Mouse (Mus musculus) erythroid progenitor cell, adult 5-6 weeks (primary cell): ENCODE results near the gene Ddx41. TPM values are rescaled to one million over a fixed set of nuclear protein-coding genes. Genes with fewer than 3 reads are reported as not detected.

Source experiments
- ATAC-seq: replicated peaks from 2 replicates; pipeline ENCODE4 v1.8.0; 2016; ENCODE audit warnings: moderate number of reproducible peaks, mild to moderate bottlenecking, moderate TSS enrichment, inconsistent platforms; ENCODE audit not compliant: poor library complexity, low FRiP score, severe bottlenecking
- total RNA-seq, 2 experiments: library from RNA; stranded (forward) in 1 of 2; stranded (reverse) in 1 of 2; fragments of 150-400 nt in 1 of 2; fragments of 186-747, 209-891 nt in 1 of 2; gene quantifications; 2 replicates each; pipeline versions ENCODE4 v1.2.3 to v1.2.4; 2015 to 2017; ENCODE audit warnings: low replicate concordance in 2 of 2

Ddx41 gene
- total RNA-seq, 2 experiments from 2014 or later: 5.9 to 28.7 TPM

DNA sequence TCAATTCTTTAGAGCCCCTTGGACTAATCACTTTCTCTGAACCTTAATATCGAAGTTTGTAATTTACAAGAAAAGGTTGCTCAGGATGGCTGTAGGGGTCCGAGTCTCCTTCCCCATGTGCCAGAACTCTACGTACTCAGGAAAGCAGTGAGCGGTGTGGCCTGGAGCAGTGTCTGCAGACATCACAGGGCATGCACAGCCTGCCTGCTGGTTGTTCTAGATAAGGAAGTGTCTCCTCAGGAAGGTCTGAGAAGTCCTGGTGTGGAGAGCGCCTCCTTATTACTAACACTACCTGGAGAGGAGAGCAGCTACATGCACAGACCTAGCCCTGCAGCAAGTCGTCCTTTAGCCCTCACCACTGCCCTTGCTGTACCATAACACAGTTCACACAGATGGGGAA lies 8.3 kb upstream of the Ddx41 start:
- peak; percentile 69 for ATAC-seq

DNA sequence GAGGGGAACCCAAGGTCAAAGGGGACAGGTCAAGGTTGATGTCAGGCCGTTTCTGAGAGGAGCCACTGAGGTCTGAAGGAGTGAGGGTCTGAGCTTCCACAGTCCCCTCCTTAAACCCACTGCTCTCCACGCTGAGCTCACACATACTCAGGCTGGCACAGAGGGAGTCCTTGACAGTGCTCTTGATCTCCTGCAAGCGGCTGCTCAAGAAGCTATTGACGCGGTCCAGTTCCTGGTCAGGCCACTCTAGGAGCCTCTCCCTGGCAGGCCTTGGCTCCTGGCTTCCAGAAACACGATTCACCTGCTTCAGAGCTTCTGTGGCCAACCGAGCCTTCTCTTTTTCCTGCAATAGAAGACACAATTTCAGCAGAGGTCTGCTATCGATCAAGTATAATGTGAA lies 7.0 kb upstream of the Ddx41 start:
- ATAC-seq: no peak

DNA sequence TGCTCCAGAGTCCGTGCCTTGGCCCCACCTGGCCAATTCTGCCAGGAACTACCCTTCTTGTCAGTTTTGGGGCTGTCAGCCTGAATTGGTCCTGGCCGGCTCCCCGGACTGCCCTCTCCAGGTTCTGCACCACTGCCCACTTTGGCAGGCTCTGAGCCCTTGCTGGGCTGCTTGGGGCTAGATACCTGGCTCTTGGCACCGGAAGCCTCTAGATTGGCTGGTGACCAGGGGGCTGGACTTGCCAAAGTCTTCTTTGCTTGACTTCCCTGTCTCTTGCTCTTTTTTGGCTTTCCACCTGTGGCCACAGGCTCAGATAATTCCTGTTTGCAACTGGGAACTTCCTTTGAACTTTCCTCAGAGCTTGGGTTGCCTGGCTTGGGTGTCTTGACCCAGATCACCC lies 6.4 kb upstream of the Ddx41 start:
- no peak for ATAC-seq

GRCm38 (mm10) chr13:55540933-55541332 lies 4.5 kb upstream of the Ddx41 start:
- ATAC-seq: no peak

GRCm38 (mm10) chr13:55535796-55536193 lies 663 bp downstream of the Ddx41 start:
- no peak for ATAC-seq

DNA sequence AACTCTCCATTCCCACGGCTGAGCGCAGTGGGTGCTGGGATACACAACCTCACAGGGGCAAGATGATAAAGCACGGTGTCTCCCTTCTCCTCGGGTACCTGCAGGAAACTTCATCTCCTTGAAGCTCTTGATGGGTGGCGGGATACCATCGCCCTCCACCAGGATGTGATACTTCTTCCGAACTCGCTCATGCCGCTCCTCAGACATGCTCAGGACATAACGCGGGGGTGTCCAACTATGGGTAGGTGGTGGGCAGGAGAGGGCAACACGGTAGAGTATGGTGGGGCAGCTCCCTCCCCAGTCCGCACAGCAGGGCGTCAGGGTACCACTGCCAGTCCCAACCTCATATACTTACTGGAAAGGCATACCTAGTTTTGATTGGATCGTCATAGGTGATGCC lies 1.3 kb downstream of the Ddx41 start:
- no peak for ATAC-seq

DNA sequence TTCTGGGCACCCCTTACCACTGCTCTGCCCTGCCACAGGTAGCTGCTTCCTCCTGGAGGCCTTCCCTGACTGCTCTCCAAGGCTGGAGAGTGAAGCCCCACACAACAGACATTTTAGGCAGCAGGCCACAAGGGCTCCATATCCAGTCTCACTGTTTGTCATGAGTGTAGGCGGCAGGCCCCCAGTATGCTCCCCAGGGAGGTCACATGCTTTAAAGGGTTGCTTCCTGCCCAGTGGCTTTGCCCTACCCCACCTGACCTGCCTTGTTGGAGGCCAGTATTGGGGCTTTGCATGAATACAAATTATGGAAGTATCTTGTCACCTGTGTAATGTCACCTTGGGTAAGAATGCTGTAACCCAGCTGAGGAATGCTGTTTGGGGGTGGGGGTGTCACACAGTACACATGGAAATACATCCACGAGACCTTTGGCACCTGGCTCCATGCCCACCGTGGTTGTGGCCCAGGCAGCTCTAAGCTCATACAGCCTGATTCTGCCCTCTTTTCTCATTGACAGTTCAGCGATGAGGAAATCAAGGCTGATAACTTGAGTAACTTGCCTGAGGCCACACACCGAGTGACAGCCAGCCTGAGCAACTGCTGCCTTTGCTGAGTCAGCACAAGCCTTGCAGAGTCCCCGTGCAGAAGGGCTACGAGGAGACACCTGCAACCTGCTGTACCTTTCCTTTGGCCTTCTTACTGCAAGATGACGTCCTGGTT lies 7.1 kb downstream of the Ddx41 start, which contains the start of gene Dok3:
Gene Dok3, minus strand, starts transcription at position 99 of the 718 bp plus-strand sequence.
- ATAC-seq: no peak

DNA sequence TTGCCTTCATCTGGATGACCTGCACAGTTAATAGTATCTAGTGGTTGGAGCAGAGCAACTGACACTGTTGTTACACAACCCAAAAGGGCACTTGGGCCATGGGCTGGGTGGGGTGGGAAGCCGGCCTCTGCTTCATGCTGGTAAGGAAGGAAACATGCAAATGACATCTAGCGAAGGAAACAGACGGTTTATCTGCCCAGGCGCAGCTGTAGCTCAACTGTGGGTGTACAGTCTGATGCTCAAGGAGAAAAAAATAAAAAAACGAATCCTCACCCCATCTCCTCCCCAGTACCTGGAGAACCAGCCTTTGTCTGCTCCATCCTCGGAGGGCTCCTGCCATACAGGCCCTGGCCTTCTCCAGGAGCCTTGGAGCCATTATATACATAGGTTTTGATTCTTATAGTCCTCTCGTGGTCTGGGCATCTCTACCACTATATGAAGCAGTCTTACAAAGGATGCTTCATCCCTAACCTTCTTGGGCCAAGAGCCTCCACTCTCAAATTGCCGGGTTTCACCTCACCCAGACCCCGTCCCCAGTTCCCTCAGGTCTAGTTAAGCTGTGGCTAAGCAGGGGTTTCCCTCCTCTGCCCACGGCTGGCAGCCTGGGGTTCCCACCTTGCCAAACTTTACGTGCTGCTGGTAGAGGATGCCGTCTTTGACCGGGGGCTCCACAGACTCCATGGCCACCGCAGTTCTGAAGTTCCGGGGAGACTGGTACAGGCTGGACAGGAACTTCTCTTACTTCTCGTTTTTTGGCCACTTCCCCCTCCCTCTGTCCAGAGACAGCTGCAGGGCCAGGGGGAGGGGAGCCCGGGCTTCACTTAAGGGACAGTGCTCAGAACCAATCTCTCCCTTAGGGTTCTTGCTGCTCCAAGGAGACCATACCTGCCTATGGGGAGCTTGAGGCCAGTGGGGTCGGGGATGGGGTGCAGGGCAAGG lies 8.4 kb downstream of the Ddx41 start:
- no peak for ATAC-seq

- no peak for ATAC-seq
Measured at GRCm38 (mm10) chr13:55527212-55527611, 9.2 kb downstream of the Ddx41 start.

GRCm38 (mm10) chr13:55525733-55526553 lies 10.5 kb downstream of the Ddx41 start:
- ATAC-seq: no peak

- no peak for ATAC-seq
Measured at GRCm38 (mm10) chr13:55523951-55524600, 12.4 kb downstream of the Ddx41 start.

GRCm38 (mm10) chr13:55523278-55523677 lies 13.2 kb downstream of the Ddx41 start:
- no peak for ATAC-seq

DNA sequence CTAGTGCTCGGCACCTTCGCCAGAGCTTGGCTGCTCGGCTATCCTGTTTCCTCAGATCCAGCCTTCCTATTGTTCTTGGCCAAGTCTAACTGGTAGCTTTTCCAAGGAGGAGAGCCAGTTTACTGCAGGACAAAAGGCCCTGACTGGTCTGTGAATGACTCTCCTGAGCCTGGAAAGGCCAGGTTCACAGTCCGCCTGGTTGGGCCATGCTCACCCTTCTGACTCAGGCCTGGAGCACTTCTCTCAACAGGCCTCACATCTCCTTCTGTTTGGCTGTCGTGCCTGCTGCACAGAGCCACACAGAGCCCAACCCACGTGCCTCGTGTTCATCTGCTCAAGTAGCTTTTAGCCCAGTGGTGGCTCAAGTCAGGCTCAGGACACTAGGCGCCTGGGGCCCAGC lies 13.7 kb downstream of the Ddx41 start:
- no peak for ATAC-seq

- ATAC-seq: no peak
Measured at GRCm38 (mm10) chr13:55519606-55520005, 16.9 kb downstream of the Ddx41 start.

DNA sequence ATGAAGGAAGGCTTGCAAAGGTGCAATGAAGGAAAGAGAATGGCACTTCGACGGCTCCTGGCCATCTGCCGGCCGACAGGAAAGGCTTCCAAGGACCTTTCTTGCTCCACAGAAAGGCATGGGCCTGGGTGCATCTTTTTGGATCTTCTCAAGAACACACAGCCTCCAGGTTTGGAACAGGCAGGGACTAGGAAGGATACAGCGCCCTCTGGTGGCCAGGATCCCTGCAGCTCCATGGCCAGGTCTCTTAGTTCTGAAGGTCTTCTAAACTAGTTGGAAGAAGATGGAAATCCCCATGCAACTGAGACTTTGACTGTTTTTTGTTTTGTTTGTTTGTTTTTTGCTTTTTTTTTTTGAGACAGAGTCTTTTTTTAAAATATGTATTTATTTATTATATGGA lies 19.5 kb downstream of the Ddx41 start:
- peak; percentile 55; the same call in 1 of the 2 replicates for ATAC-seq

DNA sequence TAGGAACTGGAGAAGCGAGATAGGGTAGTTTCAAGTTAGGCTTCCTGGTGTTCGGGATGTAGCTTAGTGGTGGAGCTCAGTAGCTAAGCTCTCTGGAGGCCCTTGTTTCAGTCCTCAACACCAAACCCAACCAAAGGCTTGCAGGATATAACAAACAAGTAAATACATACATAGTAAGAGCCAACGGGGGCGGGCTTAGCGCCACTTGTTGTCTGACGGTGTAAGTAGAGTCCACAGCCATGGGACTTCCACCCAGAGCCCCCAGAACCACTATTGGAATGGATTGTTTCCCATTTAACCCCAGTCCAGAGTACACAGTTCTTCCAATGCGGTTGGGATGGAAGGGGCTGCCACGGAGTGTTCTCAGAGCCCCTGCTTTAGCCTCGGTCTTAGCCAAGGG lies 22.6 kb downstream of the Ddx41 start:
- ATAC-seq: no peak

GRCm38 (mm10) chr13:55513111-55513748 lies 23.2 kb downstream of the Ddx41 start, which contains the start of gene Pdlim7:
TSS of gene Pdlim7 (minus strand) at chr13:55513676.
- peak; percentile 89 for ATAC-seq

DNA sequence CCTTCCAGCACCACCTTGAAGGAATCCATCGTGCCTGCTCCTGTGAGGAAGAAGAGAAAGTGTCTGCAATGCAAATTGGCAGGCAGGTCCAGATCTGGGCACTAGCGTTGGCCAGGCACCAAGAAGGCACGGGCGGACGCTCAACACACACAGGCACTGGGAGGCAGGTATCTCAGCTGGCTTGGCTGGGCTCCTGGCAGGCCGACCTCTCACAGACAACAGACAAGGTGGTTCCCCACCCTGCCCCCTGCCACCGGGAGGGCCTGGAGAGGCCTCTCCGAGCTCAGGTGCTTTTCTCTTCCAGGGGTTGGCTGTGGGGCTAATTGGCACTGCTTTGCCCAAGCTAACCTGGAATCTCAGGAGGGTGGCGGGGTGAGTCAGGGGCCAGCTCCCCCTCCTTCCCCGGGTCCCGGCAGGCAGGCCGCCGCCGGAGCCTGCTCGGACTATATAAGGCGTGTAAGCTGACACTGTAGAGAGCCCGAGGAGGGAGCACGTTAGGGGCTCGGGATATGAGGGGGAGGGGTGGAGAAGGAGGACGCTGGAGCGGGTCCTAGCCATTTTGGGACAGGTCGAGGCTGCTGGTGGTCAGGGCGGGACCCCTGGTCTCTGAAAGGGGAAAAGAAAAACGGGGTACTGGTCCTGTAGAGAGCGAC lies 24.0 kb downstream of the Ddx41 start:
- ATAC-seq: no peak

DNA sequence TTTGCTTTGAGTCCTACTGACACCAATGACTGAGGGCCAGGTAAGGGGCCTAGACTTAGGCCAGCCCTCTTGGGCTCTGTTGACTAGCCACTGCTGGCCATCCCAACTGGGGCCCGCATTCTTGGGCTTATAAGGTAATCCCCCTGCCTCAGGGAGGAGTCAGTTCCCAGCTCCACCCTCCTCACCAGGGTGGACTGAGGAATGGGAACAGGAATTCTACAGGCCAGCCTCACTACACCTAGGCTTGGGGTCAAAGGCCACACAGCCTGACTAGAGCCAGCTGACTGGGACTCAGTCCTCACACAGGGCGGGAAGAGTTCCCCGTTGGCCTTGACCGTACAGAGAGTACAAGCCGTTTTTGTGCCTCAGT lies 25.0 kb downstream of the Ddx41 start:
- no peak for ATAC-seq
